Mouse (Mus musculus) right cerebral cortex, postnatal 4 days (tissue): ENCODE data around the gene Olfr313.
"Not testable (repeated sequence)": the region's sequence is repeated elsewhere in the genome, so short reads cannot be mapped to it uniquely, and the experiment has no call there.

Experiments
- DNase-seq: peaks from one replicate; pipeline ENCODE4 v3.0.0-alpha.2; 2022

Olfr313 gene

GRCm38 (mm10) chr11:58814700-58815099 lies at the start of gene Olfr313:
Gene Olfr313 (plus strand): TSS chr11:58815000.
- not testable (repeated sequence) for DNase-seq

GRCm38 (mm10) chr11:58772888-58773287 lies 41.9 kb upstream of the Olfr313 start, which contains the start of gene Olfr315:
Gene Olfr315 (plus strand): TSS chr11:58773188.
- DNase-seq: no peak

DNA sequence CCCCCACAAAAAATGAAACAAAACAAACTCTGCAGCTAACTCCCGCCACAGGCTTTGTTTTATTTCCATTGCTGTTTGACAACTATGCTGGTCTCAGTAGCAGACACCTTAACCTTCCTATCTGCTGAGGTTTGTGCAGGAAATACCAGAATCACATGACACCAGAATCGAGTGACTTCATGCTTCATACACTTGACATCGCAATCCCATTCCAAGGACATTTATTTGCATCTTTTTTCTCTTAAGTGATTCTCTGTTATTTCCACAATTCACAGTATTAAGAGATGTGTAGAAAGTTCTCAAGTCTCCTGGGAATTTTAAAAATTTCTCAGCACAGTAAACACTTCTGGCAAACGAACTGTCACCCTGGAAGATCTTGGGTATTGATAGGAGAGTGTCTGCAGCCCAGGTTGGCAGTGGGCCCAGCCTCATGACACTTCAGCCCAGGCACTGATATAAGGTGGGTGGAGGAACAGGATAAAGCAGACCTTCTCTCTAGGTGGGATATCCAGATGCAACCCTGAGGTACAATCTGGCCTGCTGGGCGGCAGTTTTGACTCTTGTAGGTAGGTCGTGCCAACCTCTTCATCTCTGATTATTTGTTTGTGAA lies 32.2 kb upstream of the Olfr313 start, which contains the start of gene Olfr314:
TSS of gene Olfr314 (plus strand) at position 473 of the 610 bp plus-strand sequence.
- no peak for DNase-seq

- DNase-seq: no peak
Measured at GRCm38 (mm10) chr11:58784182-58784581, 30.6 kb upstream of the Olfr313 start.

- DNase-seq: no peak
Measured at GRCm38 (mm10) chr11:58787651-58788050, 27.1 kb upstream of the Olfr313 start.

GRCm38 (mm10) chr11:58788346-58788745 lies 26.5 kb upstream of the Olfr313 start:
- DNase-seq: no peak

- no peak for DNase-seq
Measured at GRCm38 (mm10) chr11:58789532-58789931, 25.3 kb upstream of the Olfr313 start.

DNA sequence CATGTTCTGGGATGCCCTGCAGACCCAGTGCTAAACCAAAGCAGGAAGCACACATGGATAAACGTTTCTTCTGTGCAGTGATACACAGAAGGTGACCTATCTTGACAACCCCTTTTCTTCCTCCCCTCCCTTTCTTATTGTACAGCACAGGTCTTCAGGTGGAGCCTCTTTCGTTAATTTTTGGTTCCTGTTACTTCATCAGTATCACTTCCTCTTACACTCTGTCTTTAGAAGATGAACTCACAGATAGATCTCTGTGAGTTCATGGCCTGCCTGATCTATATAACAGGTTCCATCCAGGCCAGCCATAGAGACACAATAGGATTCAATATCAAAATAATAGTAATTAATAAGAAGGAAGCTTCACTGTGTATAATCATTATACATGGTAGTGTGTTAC lies 24.7 kb upstream of the Olfr313 start:
- DNase-seq: no peak

DNA sequence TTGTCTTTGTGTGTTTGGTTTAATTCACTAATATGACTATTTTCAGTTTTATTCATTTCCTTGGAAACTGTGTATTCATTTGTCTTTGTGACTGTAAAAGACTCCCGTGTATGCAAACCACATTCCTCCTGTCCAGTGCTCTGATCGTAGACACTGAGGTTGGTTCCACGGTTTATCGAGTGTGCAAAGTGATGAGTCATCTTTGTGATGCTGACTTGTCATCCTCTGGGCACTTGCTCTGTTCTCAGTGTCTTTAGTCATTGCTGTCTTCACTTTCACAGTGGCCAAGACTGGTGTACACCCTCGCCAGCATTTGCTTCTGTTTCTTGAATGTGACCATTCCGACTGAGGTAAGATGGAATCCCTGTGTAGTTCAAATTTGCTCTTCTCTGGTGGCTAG lies 24.2 kb upstream of the Olfr313 start:
- DNase-seq: no peak

- no peak for DNase-seq
Measured at GRCm38 (mm10) chr11:58795856-58796255, 18.9 kb upstream of the Olfr313 start.

DNA sequence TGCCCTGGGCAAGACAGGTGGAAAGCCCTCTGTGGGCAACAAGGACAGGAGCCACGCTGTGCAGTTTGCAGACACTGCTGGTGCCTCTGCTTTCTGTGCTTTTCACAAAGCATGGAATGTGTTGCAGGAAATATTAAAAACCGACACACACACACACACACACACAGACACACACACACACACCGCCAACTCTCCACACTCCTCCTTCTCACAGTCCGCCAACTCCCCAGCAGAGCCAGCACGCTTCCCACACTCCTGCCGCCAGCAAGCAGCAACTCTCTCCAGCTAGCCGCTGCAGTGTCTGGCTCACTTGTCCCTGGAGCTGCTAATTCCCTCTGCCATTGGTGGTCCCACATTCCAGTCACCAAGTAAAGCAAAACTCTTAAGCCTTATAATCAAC lies 17.9 kb upstream of the Olfr313 start:
- DNase-seq: peak; percentile 24

DNA sequence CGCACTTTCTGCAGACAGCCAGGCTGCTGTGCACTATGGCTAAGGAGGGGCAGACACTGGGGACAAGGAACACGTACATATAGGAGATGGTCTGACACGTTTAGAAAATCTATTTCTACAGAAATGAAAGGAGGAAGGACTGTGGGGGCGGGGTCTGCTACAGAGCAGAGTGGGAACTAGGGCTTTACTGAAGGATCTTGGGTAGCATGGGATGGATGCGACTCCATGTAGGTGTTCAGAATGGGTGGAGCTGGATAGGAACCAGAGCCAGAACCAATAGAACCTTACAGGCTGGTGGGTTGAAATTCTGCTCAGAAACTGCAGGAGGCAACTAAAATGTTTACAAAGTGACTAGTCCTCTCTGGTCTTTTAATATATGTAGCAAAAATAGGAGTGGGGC lies 15.1 kb upstream of the Olfr313 start:
- DNase-seq: no peak

GRCm38 (mm10) chr11:58801558-58802228 lies 13.1 kb upstream of the Olfr313 start, which contains the start of gene Fam183b:
Gene Fam183b (minus strand): TSS chr11:58801960.
- peak; percentile 22 for DNase-seq

DNA sequence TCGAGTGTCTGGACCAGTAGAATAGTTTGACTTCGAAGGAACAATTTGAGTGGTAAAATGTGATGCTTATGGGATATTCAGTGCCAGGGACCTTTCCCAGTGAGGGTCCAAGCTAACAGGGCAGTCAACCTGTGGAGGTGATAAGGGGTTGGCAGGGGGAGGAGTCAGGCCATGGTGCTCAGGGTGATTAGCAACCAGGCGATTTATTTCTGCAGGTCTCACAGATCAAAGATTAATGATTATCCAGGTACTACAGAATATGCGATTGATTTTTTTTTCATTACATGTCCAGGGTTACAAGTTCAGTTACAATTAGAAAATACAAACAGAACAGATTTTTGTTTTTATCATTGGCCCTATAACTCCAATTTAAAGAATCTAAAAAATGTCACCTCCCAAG lies 10.9 kb upstream of the Olfr313 start:
- DNase-seq: no peak

DNA sequence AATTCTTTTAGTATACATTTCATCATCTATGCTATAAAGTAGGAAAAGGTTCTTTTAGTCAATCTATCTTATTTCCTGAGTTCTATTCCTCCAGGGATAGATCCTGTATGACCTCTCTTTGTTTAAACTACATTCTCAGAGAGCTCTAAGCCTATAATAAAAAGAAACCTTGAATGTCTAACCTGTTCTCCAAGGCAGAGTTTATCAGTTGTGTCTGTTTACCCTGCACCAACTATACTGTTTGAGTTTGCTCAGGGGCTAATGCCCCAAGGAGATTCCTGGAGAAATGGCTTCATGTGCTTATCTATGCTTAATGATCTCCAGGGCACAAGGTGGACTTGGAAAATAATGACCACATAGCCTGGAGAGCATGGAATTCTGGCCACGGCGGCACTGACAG lies 10.4 kb upstream of the Olfr313 start:
- no peak for DNase-seq

DNA sequence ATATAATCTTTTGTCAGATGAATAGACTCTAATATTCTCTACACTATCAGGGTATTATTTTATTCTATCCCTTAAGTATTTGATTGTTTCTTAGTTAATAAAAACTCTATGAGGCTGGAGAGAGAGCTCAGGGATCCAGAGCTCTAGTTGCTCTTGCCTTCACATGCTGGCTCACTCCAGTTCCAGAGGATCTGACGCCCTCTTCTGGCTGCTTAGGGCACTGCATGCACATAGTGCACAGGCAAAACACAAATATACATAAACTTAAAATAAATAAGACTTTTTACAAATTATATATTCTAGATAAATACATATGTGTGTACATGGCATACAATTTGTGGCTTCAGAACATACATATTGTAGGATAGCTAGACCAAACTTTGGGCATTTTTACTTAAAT lies 2.8 kb upstream of the Olfr313 start:
- no peak for DNase-seq

- DNase-seq: no peak
Measured at GRCm38 (mm10) chr11:58815676-58816075, 876 bp downstream of the Olfr313 start.

- not testable (repeated sequence) for DNase-seq
Measured at GRCm38 (mm10) chr11:58828937-58829336, 14.1 kb downstream of the Olfr313 start, which contains the start of gene Olfr312. Gene Olfr312 (plus strand): TSS chr11:58829237.

DNA sequence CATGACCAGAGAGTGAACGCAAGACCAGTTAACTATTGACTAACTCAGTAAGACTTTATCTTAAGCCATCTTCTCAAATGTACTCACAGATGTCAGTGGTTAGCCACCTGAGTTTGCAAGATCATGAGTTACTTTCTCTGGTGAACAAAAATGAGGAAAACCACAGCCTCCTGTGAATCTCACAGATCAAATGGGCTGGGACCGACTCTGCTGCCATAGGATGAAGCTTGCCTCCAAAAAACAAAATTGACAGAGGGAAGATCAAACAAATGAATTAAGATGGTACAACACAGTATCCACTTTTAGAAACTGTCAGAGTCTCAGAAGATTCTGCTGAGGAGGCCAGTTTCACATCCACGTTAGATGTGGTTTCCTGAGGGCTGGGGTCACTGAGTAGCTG lies 15.0 kb downstream of the Olfr313 start:
- no peak for DNase-seq

DNA sequence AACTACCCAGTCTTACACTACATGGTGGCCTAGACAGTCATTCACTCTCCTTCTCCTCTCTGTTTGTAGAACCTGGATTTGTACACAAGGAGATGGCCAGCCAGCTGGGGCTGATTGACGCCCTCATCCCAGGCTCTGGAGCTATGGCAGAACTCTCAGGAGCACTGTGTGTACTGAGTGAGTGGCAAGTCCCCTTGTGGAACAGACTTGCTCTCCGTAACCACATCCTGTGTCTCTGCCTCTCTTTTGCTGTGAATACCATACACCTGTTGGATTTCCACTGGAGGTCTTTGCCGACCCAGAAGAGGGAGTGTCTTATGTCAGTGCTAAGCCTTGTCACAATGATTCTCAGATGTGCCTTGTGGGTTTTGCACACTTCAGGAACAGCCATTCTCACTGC lies 17.7 kb downstream of the Olfr313 start:
- DNase-seq: not testable (repeated sequence)

DNA sequence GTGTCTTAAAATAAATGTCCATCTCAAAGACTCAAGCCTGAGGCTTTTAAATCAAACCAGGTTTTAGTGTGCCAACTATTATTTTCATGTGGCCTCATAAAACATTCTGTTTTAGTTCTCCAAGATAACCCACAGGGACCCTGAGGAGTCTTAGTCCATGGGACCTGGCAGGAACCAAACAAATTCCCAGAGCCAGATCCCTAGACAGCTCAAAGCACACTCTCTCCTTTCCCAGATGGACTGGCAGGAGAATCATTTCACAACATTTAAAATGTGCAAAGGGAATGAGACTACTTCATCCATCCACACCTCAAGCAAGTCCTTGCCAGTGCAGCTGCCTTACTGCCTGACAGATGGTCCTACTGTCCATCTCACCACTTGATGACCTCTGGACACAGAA lies 24.2 kb downstream of the Olfr313 start, which contains the start of gene Olfr311:
TSS of gene Olfr311 (plus strand) at position 301 of the 400 bp plus-strand sequence.
- DNase-seq: not testable (repeated sequence)

- DNase-seq: peak; percentile 74
Measured at GRCm38 (mm10) chr11:58846919-58847461, 32.2 kb downstream of the Olfr313 start, which contains the start of gene Gm12258. Gene Gm12258 (plus strand): TSS chr11:58847158.

DNA sequence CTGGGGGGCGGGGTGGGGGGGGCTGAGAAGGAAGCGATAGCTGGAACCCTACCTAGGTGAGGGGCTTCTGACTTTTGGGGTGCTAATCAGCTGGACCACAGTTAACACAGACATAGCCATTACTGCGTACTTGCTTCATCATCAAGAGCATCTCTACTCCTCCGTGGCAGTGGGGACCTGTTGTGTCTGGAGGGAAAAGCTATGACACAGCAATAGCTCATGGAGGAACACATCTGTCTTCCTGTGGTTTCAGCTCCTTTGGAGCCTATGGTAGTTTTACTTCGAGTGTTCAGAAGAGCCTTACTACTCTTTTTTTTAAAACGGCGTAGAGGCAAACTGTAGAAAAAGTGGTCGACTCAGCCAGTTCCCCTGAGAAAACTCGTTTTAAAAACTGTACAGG lies 32.8 kb downstream of the Olfr313 start:
- DNase-seq: no peak

DNA sequence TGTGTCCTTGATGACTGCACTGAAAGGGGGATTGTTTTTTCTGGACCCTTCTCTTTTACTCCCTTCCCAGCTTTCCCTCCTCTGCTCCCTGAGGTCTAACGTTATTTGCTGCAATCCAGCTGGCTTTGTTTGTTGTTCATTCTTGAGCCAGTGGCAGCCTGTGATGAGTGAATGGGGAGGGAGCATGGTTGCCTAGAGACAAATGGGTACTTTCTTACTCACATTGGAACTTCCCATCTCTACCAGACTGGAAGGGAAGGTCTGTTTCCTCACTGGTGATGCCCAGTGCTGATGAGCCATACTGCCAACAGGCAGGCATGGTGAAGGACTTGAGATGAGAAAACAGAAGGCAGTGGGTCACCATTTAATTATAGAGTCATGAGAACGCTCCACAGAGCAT lies 34.9 kb downstream of the Olfr313 start:
- DNase-seq: no peak
